Mouse (Mus musculus): Measurements from ENCODE around the gene Zfyve1. TPM values are rescaled to one million over a fixed set of nuclear protein-coding genes. Genes with fewer than 3 reads are reported as not detected.
"Not testable (repeated sequence)": the region's sequence is repeated elsewhere in the genome, so short reads cannot be mapped to it uniquely, and the experiment has no call there.

Zfyve1 gene
- total and polyA plus RNA-seq, 3 experiments = 8.0 to 8.3 TPM; not detected in 1

DNA sequence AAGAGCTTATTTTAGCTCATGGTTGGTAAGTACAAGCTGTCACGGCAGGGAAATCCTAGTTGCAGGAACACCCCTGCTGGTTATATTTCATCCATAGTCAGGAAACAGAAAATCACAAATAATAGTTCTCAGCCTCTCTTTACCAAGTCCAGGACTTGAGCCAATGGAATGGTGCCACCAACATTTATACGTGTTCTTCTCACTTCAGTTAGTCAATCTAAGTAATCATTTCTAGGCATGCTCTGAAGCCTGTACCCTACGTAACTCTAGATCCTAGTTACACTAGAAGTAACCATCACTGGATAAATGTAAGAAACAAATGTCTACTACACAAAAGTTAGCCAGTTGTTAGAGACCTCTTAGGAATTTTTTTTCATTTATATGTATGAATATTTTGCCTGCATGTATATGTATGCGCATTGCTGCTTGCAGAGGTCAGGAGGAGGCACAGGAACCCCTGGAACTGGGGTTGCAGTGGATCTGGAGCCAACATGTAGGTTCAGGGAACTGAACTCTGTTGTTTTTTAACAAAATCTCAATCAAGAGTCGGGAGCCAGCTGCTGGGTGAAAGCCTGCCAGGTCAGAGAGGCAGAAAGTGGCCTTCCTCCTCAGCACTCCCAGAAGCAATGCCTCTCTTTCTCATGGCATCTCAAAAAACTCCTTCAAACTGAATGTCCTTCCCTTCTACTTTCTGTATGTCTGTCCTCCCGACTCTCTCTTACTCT is 25.2 kb upstream of the Zfyve1 start:
- H3K4me3 ChIP-seq (ENCODE audit: control insufficient read depth in 1 of 2, insufficient read depth in 1 of 2, low read depth in 2 of 2, low read length in 2 of 2) = no peak overlapping the region
- H3K36me3 ChIP-seq (ENCODE audit: control insufficient read depth in 1 of 2, insufficient read depth in 2 of 2, low read length in 2 of 2) = no peaks in the 10 kb centered on the region
- TF ChIP-seq ELF1 (IDR thresholded peaks at IDR 0.05; ENCODE audit: low read depth, low read length) (no peak), MEF2A (IDR thresholded peaks at IDR 0.05; ENCODE audit: extremely low read depth, insufficient replicate concordance, low read depth, low read length, poor library complexity, severe bottlenecking) (no peak), POLR2AphosphoS5 (IDR thresholded peaks at IDR 0.05; ENCODE audit: borderline replicate concordance, low read depth, low read length) (no peak)
- no peak overlapping the region for H3K9ac ChIP-seq (ENCODE audit: control insufficient read depth, low read depth, low read length, poor library complexity, severe bottlenecking)
- DNase-seq (ENCODE audit: low read depth, low spot score) = no peak
- H3K27ac ChIP-seq (ENCODE audit: control insufficient read depth, low read depth, low read length) = no peak overlapping the region
- H3K27me3 ChIP-seq (ENCODE audit: control insufficient read depth in 1 of 2, insufficient read depth in 2 of 2, low read length in 2 of 2) = no peaks in the 10 kb centered on the region
- H3K9me3 ChIP-seq (replicated peaks; ENCODE audit: insufficient read depth, low read length) = no peaks in the 10 kb centered on the region
- H3K4me1 ChIP-seq (ENCODE audit: control insufficient read depth in 1 of 2, insufficient read depth in 2 of 2, low read length in 2 of 2) = no peaks in the 10 kb centered on the region
- no peaks in the 10 kb centered on the region for H3K79me2 ChIP-seq (ENCODE audit: control insufficient read depth, insufficient read depth, low read length, poor library complexity)

DNA sequence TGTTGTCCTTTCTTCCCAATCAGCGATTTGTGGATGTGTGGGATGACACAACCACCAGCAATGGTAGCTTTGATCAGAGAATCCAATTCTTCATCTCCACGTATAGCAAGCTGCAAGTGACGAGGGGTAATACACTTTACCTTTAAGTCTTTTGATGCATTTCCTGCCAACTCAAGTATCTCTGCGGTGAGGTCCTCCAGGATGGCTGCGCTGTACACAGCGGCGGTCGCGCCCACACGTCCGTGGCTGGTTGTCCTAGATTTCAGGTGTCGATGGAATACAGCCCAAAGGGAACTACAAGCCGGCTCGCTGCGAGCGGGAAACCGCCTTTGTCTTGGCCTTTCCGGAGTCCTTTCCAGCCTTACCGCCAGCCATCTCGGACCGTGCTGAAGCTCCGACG is 23.7 kb upstream of the Zfyve1 start:
- not testable (repeated sequence) for H3K27me3 ChIP-seq (ENCODE audit: control insufficient read depth in 1 of 2, insufficient read depth in 2 of 2, low read length in 2 of 2); H3K4me1 ChIP-seq (ENCODE audit: control insufficient read depth in 1 of 2, insufficient read depth in 2 of 2, low read length in 2 of 2); H3K27ac ChIP-seq (ENCODE audit: control insufficient read depth, low read depth, low read length); DNase-seq (ENCODE audit: low read depth, low spot score); H3K9ac ChIP-seq (ENCODE audit: control insufficient read depth, low read depth, low read length, poor library complexity, severe bottlenecking); H3K36me3 ChIP-seq (ENCODE audit: control insufficient read depth in 1 of 2, insufficient read depth in 2 of 2, low read length in 2 of 2); H3K79me2 ChIP-seq (ENCODE audit: control insufficient read depth, insufficient read depth, low read length, poor library complexity); H3K9me3 ChIP-seq (replicated peaks; ENCODE audit: insufficient read depth, low read length); H3K4me3 ChIP-seq (ENCODE audit: control insufficient read depth in 1 of 2, insufficient read depth in 1 of 2, low read depth in 2 of 2, low read length in 2 of 2)

- Histone ChIP-seq H3K27me3 (ENCODE audit: control insufficient read depth in 1 of 2, insufficient read depth in 2 of 2, low read length in 2 of 2) (no peaks in the 10 kb centered on the region), H3K36me3 (ENCODE audit: control insufficient read depth in 1 of 2, insufficient read depth in 2 of 2, low read length in 2 of 2) (no peaks in the 10 kb centered on the region), H3K4me1 (ENCODE audit: control insufficient read depth in 1 of 2, insufficient read depth in 2 of 2, low read length in 2 of 2) (no peaks in the 10 kb centered on the region), H3K9ac (ENCODE audit: control insufficient read depth, low read depth, low read length, poor library complexity, severe bottlenecking) (no peak overlapping the region), H3K9me3 (replicated peaks; ENCODE audit: insufficient read depth, low read length) (no peaks in the 10 kb centered on the region), H3K4me3 (ENCODE audit: control insufficient read depth in 1 of 2, insufficient read depth in 1 of 2, low read depth in 2 of 2, low read length in 2 of 2) (no peak overlapping the region), H3K79me2 (ENCODE audit: control insufficient read depth, insufficient read depth, low read length, poor library complexity) (no peaks in the 10 kb centered on the region), H3K27ac (ENCODE audit: control insufficient read depth, low read depth, low read length) (no peak overlapping the region)
- no peak for DNase-seq (ENCODE audit: low read depth, low spot score)
- TF ChIP-seq SMC3 (IDR thresholded peaks at IDR 0.05; ENCODE audit: low read depth, low read length) = no peak
- no peak for TF ChIP-seq SIN3A (IDR thresholded peaks at IDR 0.05; ENCODE audit: low read length)
- no peak for TF ChIP-seq TBP (IDR thresholded peaks at IDR 0.05; ENCODE audit: low read depth, low read length)
- no peak for TF ChIP-seq TCF12 (IDR thresholded peaks at IDR 0.05; ENCODE audit: low read depth, low read length)
- no peak for TF ChIP-seq USF1 (IDR thresholded peaks at IDR 0.05; ENCODE audit: low read depth, low read length)
- TF ChIP-seq POLR2AphosphoS5 (IDR thresholded peaks at IDR 0.05; ENCODE audit: borderline replicate concordance, low read depth, low read length) = no peak
- TF ChIP-seq ELF1 (IDR thresholded peaks at IDR 0.05; ENCODE audit: low read depth, low read length) = no peak
- TF ChIP-seq BHLHE40 (IDR thresholded peaks at IDR 0.05; ENCODE audit: borderline replicate concordance, low read depth, low read length) = no peak
Observed at GRCm38 (mm10) chr12:83618981-83619380, 22.0 kb upstream of the Zfyve1 start.
